Mouse (Mus musculus) heart, embryonic 11.5 days (tissue): ENCODE data around the gene Btn1a1. TPM values are rescaled to one million over a fixed set of nuclear protein-coding genes. Genes with fewer than 3 reads are reported as not detected.

Experiments
- ATAC-seq: fragments of 200-750 bp; cut with Nextera tagmentation; replicated peaks from 2 replicates; pipeline ENCODE4 v1.8.0; 2017; ENCODE audit warnings: moderate library complexity; ENCODE audit not compliant: insufficient number of reproducible peaks, low FRiP score, low TSS enrichment
- H3K27ac ChIP-seq: fragments of 300-500 bp; sonication (generic); 2 replicates; pipeline ENCODE4 v1.5.1; 2014; ENCODE audit warnings: mild to moderate bottlenecking, low read depth, low read length
- H3K27me3 ChIP-seq: fragments of 300-500 bp; sonication (generic); 2 replicates; pipeline ENCODE4 v1.6.1; 2014; ENCODE audit warnings: mild to moderate bottlenecking, low read length, mixed read lengths; ENCODE audit not compliant: control insufficient read depth, insufficient read depth
- H3K36me3 ChIP-seq: fragments of 300-500 bp; sonication (generic); 2 replicates; pipeline ENCODE4 v1.6.1; 2014; ENCODE audit warnings: mild to moderate bottlenecking, low read length, moderate library complexity, mixed read lengths; ENCODE audit not compliant: control insufficient read depth, insufficient read depth
- H3K4me1 ChIP-seq: fragments of 300-500 bp; sonication (generic); 2 replicates; pipeline ENCODE4 v1.6.1; 2014; ENCODE audit warnings: low read length; ENCODE audit not compliant: control insufficient read depth, insufficient read depth
- H3K4me2 ChIP-seq: fragments of 300-500 bp; sonication (generic); 2 replicates; pipeline ENCODE4 v1.6.1; 2014; ENCODE audit warnings: mild to moderate bottlenecking, moderate library complexity
- H3K4me3 ChIP-seq: fragments of 300-500 bp; sonication (generic); 2 replicates; pipeline ENCODE4 v1.5.1; 2014; ENCODE audit warnings: low read depth, low read length
- H3K9ac ChIP-seq: fragments of 300-500 bp; sonication (generic); 2 replicates; pipeline ENCODE4 v1.6.1; 2014; ENCODE audit warnings: mild to moderate bottlenecking, low read depth, low read length, moderate library complexity
- H3K9me3 ChIP-seq: fragments of 300-500 bp; sonication (generic); replicated peaks from 2 replicates; pipeline ENCODE4 v1.6.1; 2016; ENCODE audit warnings: low read length; ENCODE audit not compliant: control insufficient read depth
- WGBS: fragments of 180-500 bp; shearing (Covaris S2); extraction: QIAGEN DNeasy Blood & Tissue Kit; methylation state at CpG from one replicate; pipeline ENCODE4 v1.1.7; 2014; ENCODE audit not compliant: insufficient replicate concordance; 5-methylcytosine and 5-hydroxymethylcytosine counted together
- polyA plus RNA-seq: library from polyadenylated mRNA; unstranded; fragments of >200 nt; fragmentation: Nextera tagmentation; extraction: Ambion mirVana; gene quantifications from 2 replicates; pipeline ENCODE4 v1.2.1, GENCODE M21; 2014

Btn1a1 gene
- polyA plus RNA-seq, 1 experiment from 2014 or later = 1.7 TPM

GRCm38 (mm10) chr13:23466306-23466705 lies 605 bp upstream of the Btn1a1 start:
- Histone ChIP-seq H3K4me3 (peak overlapping the region; percentile 64), H3K9ac (no peak overlapping the region), H3K4me2 (peak overlapping the region; percentile 94), H3K27me3 (no peaks in the 10 kb centered on the region), H3K9me3 (no peaks in the 10 kb centered on the region), H3K36me3 (no peaks in the 10 kb centered on the region), H3K27ac (no peak overlapping the region), H3K4me1 (peaks cover 7% of the 10 kb centered on the region)
- no peak for ATAC-seq
- WGBS = 48% methylated on average over 1 of the region's 1 CpGs

- Histone ChIP-seq H3K27ac (no peak overlapping the region), H3K4me3 (peak overlapping the region; percentile 64), H3K36me3 (no peaks in the 10 kb centered on the region), H3K4me1 (peaks cover 9% of the 10 kb centered on the region), H3K9me3 (no peaks in the 10 kb centered on the region), H3K27me3 (no peaks in the 10 kb centered on the region), H3K9ac (peak overlapping the region; percentile 70), H3K4me2 (peak overlapping the region; percentile 94)
- under 1% methylated on average over 11 of the region's 11 CpGs for WGBS
- ATAC-seq = no peak
Measured at GRCm38 (mm10) chr13:23464841-23465366, 797 bp downstream of the Btn1a1 start.

- no peaks in the 10 kb centered on the region for H3K9me3 ChIP-seq
- H3K4me2 ChIP-seq = peak overlapping the region; percentile 94
- 0 out of 2 replicates have a peak overlapping the region, but pooled peaks have one; percentile 35 for H3K27ac ChIP-seq
- peak; percentile 55; the same call in 1 of the 2 replicates for ATAC-seq
- no peaks in the 10 kb centered on the region for H3K36me3 ChIP-seq
- H3K4me3 ChIP-seq = peak overlapping the region; percentile 64
- H3K4me1 ChIP-seq = peaks cover 9% of the 10 kb centered on the region
- peak overlapping the region; percentile 70 for H3K9ac ChIP-seq
- WGBS = under 1% methylated on average over 29 of the region's 29 CpGs
- no peaks in the 10 kb centered on the region for H3K27me3 ChIP-seq
Measured at GRCm38 (mm10) chr13:23464224-23464637, 1.5 kb downstream of the Btn1a1 start.

- Histone ChIP-seq H3K4me1 (peaks cover 9% of the 10 kb centered on the region), H3K9me3 (no peaks in the 10 kb centered on the region), H3K27me3 (no peaks in the 10 kb centered on the region), H3K9ac (peak overlapping the region; percentile 70), H3K4me3 (peak overlapping the region; percentile 64), H3K27ac (no peak overlapping the region), H3K36me3 (no peaks in the 10 kb centered on the region), H3K4me2 (peak overlapping the region; percentile 94)
- whole genome bisulfite sequencing = under 1% methylated on average over 21 of the region's 21 CpGs
- ATAC-seq = 0 out of 2 replicates have a peak, but pooled peaks have one; percentile 46
Measured at GRCm38 (mm10) chr13:23463381-23464223, 2.1 kb downstream of the Btn1a1 start.

GRCm38 (mm10) chr13:23462669-23463068 lies 3.0 kb downstream of the Btn1a1 start:
- no peak overlapping the region for H3K27ac ChIP-seq
- H3K27me3 ChIP-seq = no peaks in the 10 kb centered on the region
- H3K4me1 ChIP-seq = peaks cover 9% of the 10 kb centered on the region
- no peak for ATAC-seq
- no peaks in the 10 kb centered on the region for H3K9me3 ChIP-seq
- no peak overlapping the region for H3K9ac ChIP-seq
- no peak overlapping the region for H3K4me3 ChIP-seq
- H3K4me2 ChIP-seq = no peak overlapping the region
- H3K36me3 ChIP-seq = no peaks in the 10 kb centered on the region

- Histone ChIP-seq H3K4me1 (peaks cover 9% of the 10 kb centered on the region), H3K36me3 (no peaks in the 10 kb centered on the region), H3K4me3 (no peak overlapping the region), H3K4me2 (no peak overlapping the region), H3K27ac (no peak overlapping the region), H3K9ac (no peak overlapping the region), H3K9me3 (no peaks in the 10 kb centered on the region), H3K27me3 (no peaks in the 10 kb centered on the region)
- WGBS = 78% methylated on average over 4 of the region's 4 CpGs
- ATAC-seq = no peak
Measured at GRCm38 (mm10) chr13:23462063-23462462, 3.6 kb downstream of the Btn1a1 start.

GRCm38 (mm10) chr13:23459264-23459846 lies 6.3 kb downstream of the Btn1a1 start:
- peak overlapping the region; percentile 40; the same call in 1 of the 2 replicates for H3K9ac ChIP-seq

GRCm38 (mm10) chr13:23453926-23454325 lies 11.8 kb downstream of the Btn1a1 start:
- under 1% methylated on average over 9 of the region's 9 CpGs for WGBS
- H3K4me3 ChIP-seq = peak overlapping the region; percentile 70
- H3K4me2 ChIP-seq = peak overlapping the region; percentile 68
- H3K27ac ChIP-seq = peak overlapping the region; percentile 82; the same call in 1 of the 2 replicates
- H3K4me1 ChIP-seq = no peaks in the 10 kb centered on the region
- H3K9ac ChIP-seq = peak overlapping the region; percentile 82
- H3K9me3 ChIP-seq = no peaks in the 10 kb centered on the region
- H3K36me3 ChIP-seq = no peaks in the 10 kb centered on the region
- no peaks in the 10 kb centered on the region for H3K27me3 ChIP-seq
- no peak for ATAC-seq

More at GRCm38 (mm10) chr13:23459264-23459846, 6.3 kb downstream of the Btn1a1 start:
- no peaks in the 10 kb centered on the region for H3K36me3 ChIP-seq
- 13% methylated on average over 15 of the region's 15 CpGs for WGBS
- no peak overlapping the region for H3K27ac ChIP-seq
- no peaks in the 10 kb centered on the region for H3K9me3 ChIP-seq
- ATAC-seq = no peak
- peak overlapping the region; percentile 57 for H3K4me2 ChIP-seq
- peaks cover 2% of the 10 kb centered on the region; the same call in 1 of the 2 replicates for H3K4me1 ChIP-seq
- peak overlapping the region; percentile 22 for H3K4me3 ChIP-seq
- H3K27me3 ChIP-seq = no peaks in the 10 kb centered on the region
